Mouse (Mus musculus) liver, postnatal 0 days (tissue): Measurements from ENCODE around the gene Spaca9.

ENCODE experiments used
- CTCF ChIP-seq: sonication (generic); IDR thresholded peaks from 2 replicates; pipeline ENCODE4 v1.5.1; 2016; ENCODE audit warnings: antibody characterized with exemption, low read depth
- EP300 ChIP-seq: IDR thresholded peaks from 2 replicates; pipeline ENCODE4 v1.6.1; 2016; ENCODE audit warnings: antibody characterized with exemption, low read depth, mild to moderate bottlenecking

- TF ChIP-seq CTCF, result no peak
- TF ChIP-seq EP300, result no peak
These were observed 22.9 kb upstream of the Spaca9 start for GRCm38 (mm10) chr2:28722419-28722818.
